Mouse (Mus musculus): ENCODE measurements around the gene Urb1.
"Not testable (repeated sequence)": the region's sequence is repeated elsewhere in the genome, so short reads cannot be mapped to it uniquely, and the experiment has no call there.

The Urb1 gene

GRCm38 (mm10) chr16:90809975-90810715 is at the start of gene Urb1:
Gene Urb1 (minus strand): TSS chr16:90810413.
- DNase-seq, result peak; percentile 99

- no peak for DNase-seq
These were observed 48.0 kb upstream of the Urb1 start for GRCm38 (mm10) chr16:90858206-90858605.

GRCm38 (mm10) chr16:90856552-90857200 is 46.5 kb upstream of the Urb1 start:
- DNase-seq, result peak; percentile 28

- DNase-seq, result no peak
These were observed 41.6 kb upstream of the Urb1 start for GRCm38 (mm10) chr16:90851621-90852334.

GRCm38 (mm10) chr16:90850881-90851280 is 40.7 kb upstream of the Urb1 start:
- DNase-seq, result no peak

GRCm38 (mm10) chr16:90849262-90849661 is 39.0 kb upstream of the Urb1 start:
- peak; percentile 48 for DNase-seq

GRCm38 (mm10) chr16:90848697-90849096 is 38.5 kb upstream of the Urb1 start:
- DNase-seq, result peak; percentile 39

- DNase-seq, result no peak
These were observed 35.4 kb upstream of the Urb1 start for GRCm38 (mm10) chr16:90845591-90845990.

GRCm38 (mm10) chr16:90845038-90845437 is 34.8 kb upstream of the Urb1 start:
- DNase-seq, result peak; percentile 21

GRCm38 (mm10) chr16:90842164-90842563 is 32.0 kb upstream of the Urb1 start:
- DNase-seq, result no peak

GRCm38 (mm10) chr16:90837431-90837830 is 27.2 kb upstream of the Urb1 start:
- DNase-seq, result no peak

GRCm38 (mm10) chr16:90833041-90833791 is 23.0 kb upstream of the Urb1 start:
- DNase-seq, result no peak

- no peak for DNase-seq
These were observed 22.3 kb upstream of the Urb1 start for GRCm38 (mm10) chr16:90832495-90832894.

GRCm38 (mm10) chr16:90831676-90832075 is 21.5 kb upstream of the Urb1 start:
- peak; percentile 19 for DNase-seq

- peak; percentile 83 for DNase-seq
These were observed 20.6 kb upstream of the Urb1 start for GRCm38 (mm10) chr16:90830686-90831439.

GRCm38 (mm10) chr16:90829894-90830685 is 19.9 kb upstream of the Urb1 start:
- DNase-seq, result peak; percentile 93

GRCm38 (mm10) chr16:90829136-90829535 is 18.9 kb upstream of the Urb1 start:
- no peak for DNase-seq

- no peak for DNase-seq
These were observed 17.3 kb upstream of the Urb1 start for GRCm38 (mm10) chr16:90827498-90827897.

- no peak for DNase-seq
These were observed 16.2 kb upstream of the Urb1 start, which contains the start of gene Eva1c for GRCm38 (mm10) chr16:90826457-90826856. Gene Eva1c (plus strand): TSS chr16:90826719.

GRCm38 (mm10) chr16:90826041-90826440 is 15.8 kb upstream of the Urb1 start:
- DNase-seq, result no peak

GRCm38 (mm10) chr16:90823986-90824385 is 13.8 kb upstream of the Urb1 start:
- DNase-seq, result not testable (repeated sequence)
